Mouse (Mus musculus) lung, embryonic 16.5 days (tissue): ENCODE measurements around the gene Apopt1. TPM values are rescaled to one million over a fixed set of nuclear protein-coding genes. Genes with fewer than 3 reads are reported as not detected.

Experiments
- ATAC-seq: fragments of 200-750 bp; cut with Nextera tagmentation; 2 replicates; pipeline ENCODE4 v1.8.0; 2017; ENCODE audit warnings: low read depth, mild to moderate bottlenecking, moderate library complexity
- H3K27ac ChIP-seq: fragments of 300-500 bp; sonication (generic); 2 replicates; pipeline ENCODE4 v1.5.1; 2014; ENCODE audit warnings: mild to moderate bottlenecking, control low read depth, low read length
- H3K27me3 ChIP-seq: fragments of 300-500 bp; sonication (generic); 2 replicates; pipeline ENCODE4 v1.6.1; 2014; ENCODE audit warnings: low read depth, low read length, mixed read lengths; ENCODE audit not compliant: control insufficient read depth, insufficient read depth
- H3K36me3 ChIP-seq: fragments of 300-500 bp; sonication (generic); 2 replicates; pipeline ENCODE4 v1.6.1; 2014; ENCODE audit warnings: low read length; ENCODE audit not compliant: control insufficient read depth, insufficient read depth
- H3K4me1 ChIP-seq: fragments of 300-500 bp; sonication (generic); replicated peaks from 2 replicates; pipeline ENCODE4 v1.6.1; 2014; ENCODE audit warnings: low read length, mixed read lengths; ENCODE audit not compliant: control insufficient read depth, insufficient read depth
- H3K4me2 ChIP-seq: fragments of 300-500 bp; sonication (generic); 2 replicates; pipeline ENCODE4 v1.6.1; 2014; ENCODE audit warnings: low read depth, low read length, control low read depth
- H3K4me3 ChIP-seq: fragments of 300-500 bp; sonication (generic); 2 replicates; pipeline ENCODE4 v1.5.1; 2014; ENCODE audit warnings: mild to moderate bottlenecking, low read length, control low read depth
- H3K9ac ChIP-seq: fragments of 300-500 bp; sonication (generic); 2 replicates; pipeline ENCODE4 v1.6.1; 2014; ENCODE audit warnings: low read length, control low read depth
- H3K9me3 ChIP-seq: fragments of 300-500 bp; sonication (generic); 2 replicates; pipeline ENCODE4 v1.6.1; 2016; ENCODE audit warnings: low read length; ENCODE audit not compliant: control insufficient read depth
- WGBS: fragments of 180-500 bp; shearing (Covaris S2); extraction: QIAGEN DNeasy Blood & Tissue Kit; methylation state at CpG from one replicate; pipeline ENCODE4 v1.1.7; 2014; 5-methylcytosine and 5-hydroxymethylcytosine counted together
- polyA plus RNA-seq: library from polyadenylated mRNA; unstranded; fragments of >200 nt; fragmentation: Nextera tagmentation; extraction: Ambion mirVana; gene quantifications from 2 replicates; pipeline ENCODE4 v1.2.1, GENCODE M21; 2015

Gene Apopt1
- polyA plus RNA-seq, 1 experiment from 2014 or later: 45.7 TPM

GRCm38 (mm10) chr12:111697708-111698107 is 15.4 kb upstream of the Apopt1 start:
- H3K4me3 ChIP-seq: no peak overlapping the region
- H3K27ac ChIP-seq: no peak overlapping the region
- peaks cover 26% of the 10 kb centered on the region for H3K4me1 ChIP-seq
- H3K9ac ChIP-seq: no peak overlapping the region
- H3K27me3 ChIP-seq: no peaks in the 10 kb centered on the region
- no peak overlapping the region for H3K4me2 ChIP-seq
- H3K36me3 ChIP-seq: no peaks in the 10 kb centered on the region
- no peaks in the 10 kb centered on the region for H3K9me3 ChIP-seq
- no peak for ATAC-seq
- WGBS: 55% methylated on average over 4 of the region's 4 CpGs

GRCm38 (mm10) chr12:111698346-111698913 is 14.6 kb upstream of the Apopt1 start:
- no peak overlapping the region for H3K9ac ChIP-seq
- no peaks in the 10 kb centered on the region for H3K9me3 ChIP-seq
- ATAC-seq: no peak
- no peak overlapping the region for H3K4me2 ChIP-seq
- no peaks in the 10 kb centered on the region for H3K36me3 ChIP-seq
- H3K27me3 ChIP-seq: no peaks in the 10 kb centered on the region
- H3K4me3 ChIP-seq: no peak overlapping the region
- no peak overlapping the region for H3K27ac ChIP-seq
- H3K4me1 ChIP-seq: peaks cover 19% of the 10 kb centered on the region
- 86% methylated on average over 6 of the region's 6 CpGs for WGBS

GRCm38 (mm10) chr12:111699542-111699941 is 13.5 kb upstream of the Apopt1 start:
- no peak overlapping the region for H3K27ac ChIP-seq
- WGBS: 70% methylated on average over 4 of the region's 4 CpGs

GRCm38 (mm10) chr12:111700920-111701458 is 12.1 kb upstream of the Apopt1 start:
- ATAC-seq: no peak
- Histone ChIP-seq H3K4me3 (no peak overlapping the region), H3K4me1 (peaks cover 8% of the 10 kb centered on the region), H3K4me2 (no peak overlapping the region), H3K27me3 (no peaks in the 10 kb centered on the region), H3K9ac (no peak overlapping the region), H3K27ac (no peak overlapping the region), H3K9me3 (no peaks in the 10 kb centered on the region), H3K36me3 (no peaks in the 10 kb centered on the region)
- WGBS: 48% methylated on average over 9 of the region's 9 CpGs

More at GRCm38 (mm10) chr12:111699542-111699941, 13.5 kb upstream of the Apopt1 start:
- ATAC-seq: no peak
- H3K9ac ChIP-seq: no peak overlapping the region
- H3K27me3 ChIP-seq: no peaks in the 10 kb centered on the region
- no peak overlapping the region for H3K4me3 ChIP-seq
- no peak overlapping the region for H3K4me2 ChIP-seq
- no peaks in the 10 kb centered on the region for H3K36me3 ChIP-seq
- H3K9me3 ChIP-seq: no peaks in the 10 kb centered on the region
- H3K4me1 ChIP-seq: peaks cover 8% of the 10 kb centered on the region

GRCm38 (mm10) chr12:111703301-111703700 is 9.8 kb upstream of the Apopt1 start:
- Histone ChIP-seq H3K36me3 (no peaks in the 10 kb centered on the region), H3K4me1 (peaks cover 8% of the 10 kb centered on the region), H3K4me2 (no peak overlapping the region), H3K27ac (no peak overlapping the region), H3K4me3 (no peak overlapping the region), H3K9me3 (no peaks in the 10 kb centered on the region), H3K27me3 (no peaks in the 10 kb centered on the region), H3K9ac (no peak overlapping the region)
- no peak for ATAC-seq
- 66% methylated on average over 3 of the region's 3 CpGs for WGBS

GRCm38 (mm10) chr12:111704609-111705008 is 8.5 kb upstream of the Apopt1 start:
- Histone ChIP-seq H3K9ac (peak overlapping the region; percentile 40), H3K27ac (peak overlapping the region; percentile 31), H3K4me1 (peaks cover 8% of the 10 kb centered on the region), H3K4me3 (no peak overlapping the region), H3K27me3 (no peaks in the 10 kb centered on the region), H3K36me3 (peaks cover 10% of the 10 kb centered on the region), H3K4me2 (no peak overlapping the region), H3K9me3 (no peaks in the 10 kb centered on the region)
- ATAC-seq: peak; percentile 65
- 43% methylated on average over 9 of the region's 9 CpGs for WGBS

- peaks cover 8% of the 10 kb centered on the region for H3K4me1 ChIP-seq
- no peak overlapping the region for H3K4me2 ChIP-seq
- H3K9ac ChIP-seq: no peak overlapping the region
- 34% methylated on average over 15 of the region's 15 CpGs for WGBS
- peak overlapping the region; percentile 72 for H3K27ac ChIP-seq
- H3K4me3 ChIP-seq: no peak overlapping the region
- no peaks in the 10 kb centered on the region for H3K27me3 ChIP-seq
- peak; percentile 77 for ATAC-seq
- H3K36me3 ChIP-seq: peaks cover 17% of the 10 kb centered on the region
- H3K9me3 ChIP-seq: no peaks in the 10 kb centered on the region
Measured at GRCm38 (mm10) chr12:111705186-111705973, 7.7 kb upstream of the Apopt1 start.

- Histone ChIP-seq H3K4me3 (no peak overlapping the region), H3K27ac (no peak overlapping the region), H3K9ac (no peak overlapping the region), H3K4me2 (no peak overlapping the region), H3K36me3 (peaks cover 26% of the 10 kb centered on the region), H3K27me3 (no peaks in the 10 kb centered on the region), H3K4me1 (peaks cover 18% of the 10 kb centered on the region), H3K9me3 (no peaks in the 10 kb centered on the region)
- 60% methylated on average over 4 of the region's 4 CpGs for WGBS
- no peak for ATAC-seq
Measured at GRCm38 (mm10) chr12:111708181-111708580, 4.9 kb upstream of the Apopt1 start.

- peaks cover 20% of the 10 kb centered on the region for H3K4me1 ChIP-seq
- no peaks in the 10 kb centered on the region for H3K27me3 ChIP-seq
- 85% methylated on average over 10 of the region's 10 CpGs for WGBS
- H3K4me3 ChIP-seq: no peak overlapping the region
- peaks cover 26% of the 10 kb centered on the region for H3K36me3 ChIP-seq
- no peak overlapping the region for H3K9ac ChIP-seq
- no peak for ATAC-seq
- H3K4me2 ChIP-seq: no peak overlapping the region
- H3K9me3 ChIP-seq: no peaks in the 10 kb centered on the region
- H3K27ac ChIP-seq: no peak overlapping the region
Measured at GRCm38 (mm10) chr12:111710091-111710490, 3.0 kb upstream of the Apopt1 start.
